Mouse (Mus musculus) stomach, embryonic 14.5 days (tissue): ENCODE measurements around the gene Scgb1b27. TPM values are rescaled to one million over a fixed set of nuclear protein-coding genes. Genes with fewer than 3 reads are reported as not detected.

Experiments
- polyA plus RNA-seq: library from polyadenylated mRNA; unstranded; fragments of >200 nt; fragmentation: Nextera tagmentation; extraction: Ambion mirVana; gene quantifications from 2 replicates; pipeline ENCODE4 v1.2.1, GENCODE M21; 2014

Scgb1b27 gene
- polyA plus RNA-seq, 1 experiment from 2014 or later, result not detected

Other genes with a start within 250 kb of the Scgb1b27 start
- gene Scgb2b26, start 76.4 kb upstream of the Scgb1b27 start, polyA plus RNA-seq, result not detected in 2 replicates
- gene Scgb2b27, start 7.5 kb upstream of the Scgb1b27 start, polyA plus RNA-seq, result not detected in 2 replicates
- not detected in 2 replicates for gene Scgb1b30, start 73.9 kb downstream of the Scgb1b27 start, polyA plus RNA-seq
- gene Wtip, start 111.8 kb downstream of the Scgb1b27 start, polyA plus RNA-seq, result 7.1 TPM in 2 replicates
- gene Uba2, start 148.1 kb downstream of the Scgb1b27 start, polyA plus RNA-seq, result 193 and 196 TPM in 2 replicates
- 57.1 and 64.1 TPM in 2 replicates for gene Pdcd2l, start 175.2 kb downstream of the Scgb1b27 start, polyA plus RNA-seq
- gene Gpi1, start 208.9 kb downstream of the Scgb1b27 start, polyA plus RNA-seq, result 354 and 363 TPM in 2 replicates
- gene Gm6096, start 229.6 kb downstream of the Scgb1b27 start, polyA plus RNA-seq, result 0.70 and 0.80 TPM in 2 replicates